Mouse (Mus musculus) gastrocnemius, postnatal 36 days (tissue): ENCODE measurements at regions not wholly inside any gene's neighbourhood (a gene's known extent, or its start where the extent isn't known, plus 50 kb on each side); places are given as distances from the start of the nearest gene placed in this dataset.

Experiments used
- DNase-seq, 2 experiments: peaks; one replicate each; pipeline ENCODE4 v3.0.0; 2022
- intact Hi-C: fragments of 180-260 bp; cut with DNase I; formaldehyde crosslinking; loops from one replicate; pipeline ENCODE4 v1.15.1; 2025

- no peak for DNase-seq
- intact Hi-C loops: no loop called here
These were observed 121.1 kb upstream of the Cdkn3 start for GRCm38 (mm10) chr14:46639116-46639826.

DNA sequence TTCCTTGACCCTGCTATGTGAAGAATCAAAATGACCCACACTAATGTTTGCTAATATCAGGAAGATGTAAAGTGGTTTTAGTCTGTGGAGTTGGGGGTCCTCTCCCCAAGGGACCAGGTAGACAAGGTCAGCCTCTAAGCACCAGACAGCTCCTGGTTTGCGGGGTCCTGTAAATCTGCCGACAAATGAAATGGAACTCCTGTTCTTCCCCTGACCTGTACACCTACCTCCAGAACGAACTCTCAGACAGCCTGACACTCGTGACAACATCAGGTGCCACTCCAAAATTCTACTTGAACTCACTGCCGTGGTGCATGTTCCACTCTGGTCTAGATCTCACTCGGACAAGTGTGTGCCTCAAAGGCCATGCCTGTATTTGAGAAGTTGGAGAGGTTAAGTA lies 121.8 kb upstream of the Cdkn3 start:
- DNase-seq: no peak
- intact Hi-C loops: no loop called here

- intact Hi-C loops: no loop called here
- DNase-seq: no peak
These were observed 123.1 kb upstream of the Cdkn3 start for GRCm38 (mm10) chr14:46637240-46637639.

DNA sequence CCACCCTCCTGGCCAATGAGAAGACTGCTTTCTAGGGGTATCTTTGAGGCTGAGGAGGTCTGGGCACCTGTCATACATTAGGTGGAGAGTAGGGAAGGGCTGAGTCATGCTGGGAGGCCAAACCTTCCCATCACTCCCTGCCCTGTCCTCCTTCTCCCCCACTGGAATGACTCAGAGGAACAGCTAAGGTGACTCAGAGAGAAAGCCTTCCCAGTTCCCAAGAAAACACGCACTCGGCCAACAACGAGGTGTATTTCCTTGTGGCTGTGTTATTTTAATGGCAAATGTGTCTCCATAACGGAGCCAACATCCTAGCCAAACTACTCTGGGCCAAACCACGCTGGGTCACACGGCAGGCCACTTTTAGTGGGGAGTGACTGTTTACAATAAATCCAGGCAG lies 124.0 kb upstream of the Cdkn3 start:
- DNase-seq: peak; percentile 17 to 37
- intact Hi-C loops: no loop called here

DNA sequence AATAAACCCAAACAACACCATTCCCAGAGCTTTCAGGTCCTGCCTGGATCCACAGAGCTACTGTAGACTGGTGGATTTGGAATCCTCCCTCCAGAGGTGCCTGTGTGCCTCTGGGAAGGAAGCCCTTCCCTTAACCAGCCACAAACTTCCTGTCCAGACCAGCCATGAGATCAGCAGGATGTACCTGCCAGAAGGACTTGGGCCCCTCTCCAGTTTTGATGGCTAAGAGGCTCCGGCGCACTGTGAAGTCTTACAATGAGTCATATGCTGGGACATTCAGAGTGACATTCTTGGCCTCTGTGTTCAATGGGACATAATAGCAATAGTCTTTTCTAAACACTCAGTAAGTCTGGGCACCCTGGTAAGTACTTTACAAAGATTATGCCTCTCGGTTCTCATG lies 125.0 kb upstream of the Cdkn3 start:
- intact Hi-C loops: no loop called here
- DNase-seq: peak; percentile 38 to 63

DNA sequence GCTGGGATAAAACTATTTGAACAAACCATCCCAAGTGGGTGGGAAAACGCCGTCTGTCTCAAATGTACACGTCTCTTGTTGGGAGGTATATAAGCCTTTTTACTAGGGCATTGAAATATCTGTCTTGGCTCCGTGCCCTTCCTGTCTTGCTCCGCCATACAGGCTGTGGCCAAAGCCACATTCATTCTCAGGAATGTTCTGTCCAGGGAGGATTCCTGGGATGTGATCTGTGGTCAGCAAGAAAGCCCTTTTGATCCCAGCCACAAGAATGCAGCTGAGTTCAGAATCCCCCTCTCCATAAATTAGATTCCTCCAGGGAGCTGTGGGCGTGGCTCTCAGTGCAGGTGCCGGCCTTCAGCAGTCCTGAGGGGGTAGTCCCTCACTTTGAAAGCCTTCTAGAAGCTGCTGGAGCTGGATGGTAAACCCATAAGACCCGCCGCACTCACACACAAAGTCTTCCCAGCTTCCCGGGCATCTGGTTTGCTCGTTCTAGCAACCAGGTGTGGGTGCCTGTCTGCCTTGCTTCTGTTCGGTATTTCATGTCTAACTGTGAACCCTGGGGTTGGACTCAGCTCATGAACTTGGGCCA lies 125.6 kb upstream of the Cdkn3 start:
- DNase-seq: no peak
- intact Hi-C loops: no loop called here

DNA sequence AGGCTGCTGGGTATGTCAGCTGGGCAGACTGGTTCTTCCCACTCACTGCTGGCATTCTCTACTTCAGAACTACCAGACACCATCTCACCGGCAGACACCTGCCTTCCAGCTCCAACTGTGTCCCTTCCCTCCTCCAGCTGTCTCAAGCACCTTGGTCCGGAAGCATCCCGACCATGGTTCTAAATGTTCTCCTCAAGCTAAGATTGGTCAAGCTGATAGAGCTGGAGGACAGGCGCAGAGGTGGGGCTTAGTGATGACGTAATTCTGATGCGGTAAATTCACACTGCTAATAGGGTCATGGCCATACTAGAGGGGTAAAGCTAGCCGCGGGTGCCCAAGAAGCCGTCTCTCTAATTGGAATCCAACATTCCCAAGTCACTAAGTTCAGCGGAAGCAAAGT lies 126.1 kb upstream of the Cdkn3 start:
- no peak for DNase-seq
- intact Hi-C loops: no loop called here

GRCm38 (mm10) chr14:46627690-46628089 lies 132.7 kb upstream of the Cdkn3 start:
- no peak for DNase-seq
- intact Hi-C loops: no loop called here

DNA sequence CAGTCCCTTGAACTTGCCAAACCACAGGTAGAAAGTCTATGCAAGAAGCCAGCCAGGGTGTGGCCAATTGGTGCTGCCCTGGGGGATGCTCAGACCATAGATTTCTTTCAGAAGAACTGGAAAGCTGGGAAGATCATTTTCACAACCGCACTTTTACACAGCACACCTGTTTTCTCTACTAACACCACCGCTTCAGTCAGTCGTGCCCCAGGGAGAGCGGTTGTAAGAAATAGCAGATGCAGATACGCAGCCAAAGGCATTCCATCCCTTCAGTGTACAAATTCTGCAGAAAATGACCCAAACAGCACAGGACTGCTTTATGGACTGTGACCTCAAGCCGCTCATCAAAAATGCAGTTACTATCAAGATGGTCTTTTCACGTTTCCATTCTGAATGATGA lies 134.6 kb upstream of the Cdkn3 start:
- DNase-seq: no peak
- intact Hi-C loops: no loop called here

- no peak for DNase-seq
- intact Hi-C loops: no loop called here
These were observed 136.7 kb upstream of the Cdkn3 start for GRCm38 (mm10) chr14:46623645-46624044.

- no peak for DNase-seq
- intact Hi-C loops: no loop called here
These were observed 144.3 kb upstream of the Cdkn3 start for GRCm38 (mm10) chr14:46616030-46616429.

- intact Hi-C loops: no loop called here
- no peak for DNase-seq
These were observed 145.4 kb upstream of the Cdkn3 start for GRCm38 (mm10) chr14:46614936-46615335.

DNA sequence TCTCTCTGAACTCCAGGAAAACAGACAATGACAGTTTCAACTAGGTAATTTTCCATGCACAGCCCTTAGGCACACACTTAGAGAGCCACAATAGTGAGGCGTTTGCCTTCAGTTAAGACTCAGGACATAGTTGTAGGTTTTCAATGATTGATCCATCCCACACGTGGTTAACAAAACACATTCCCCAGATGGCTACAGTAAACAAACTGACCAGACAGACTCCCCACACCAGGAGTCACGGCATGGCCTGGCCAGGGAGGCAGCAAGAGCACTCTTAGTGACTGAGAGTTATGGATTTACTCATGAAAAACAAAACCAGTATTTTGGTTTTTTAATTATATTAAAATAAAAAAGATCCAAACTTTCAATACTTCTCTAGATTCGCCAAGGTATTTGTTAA lies 146.6 kb upstream of the Cdkn3 start:
- intact Hi-C loops: no loop called here
- DNase-seq: no peak

- intact Hi-C loops: no loop called here
- no peak for DNase-seq
These were observed 147.1 kb upstream of the Cdkn3 start for GRCm38 (mm10) chr14:46613211-46613610.

GRCm38 (mm10) chr14:46612584-46612983 lies 147.8 kb upstream of the Cdkn3 start:
- intact Hi-C loops: no loop called here
- no peak for DNase-seq

DNA sequence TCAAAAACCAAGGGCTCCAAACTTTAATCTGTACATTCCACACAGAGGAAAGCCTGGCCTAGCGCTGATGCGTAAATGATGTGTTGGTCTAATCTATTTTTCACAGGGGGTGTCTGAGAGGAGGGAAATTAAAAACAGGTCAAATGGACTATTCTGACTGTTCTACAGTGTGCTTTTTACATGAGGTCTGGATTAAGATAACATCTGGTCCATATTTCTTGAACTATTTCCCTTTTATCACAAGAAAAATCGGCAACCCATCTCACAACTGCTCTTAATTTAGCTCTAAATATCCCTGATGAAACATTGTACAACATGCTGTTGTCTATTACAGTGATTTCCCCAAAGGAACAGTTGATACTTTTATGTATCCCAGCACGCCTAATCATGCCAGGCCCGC lies 149.4 kb upstream of the Cdkn3 start:
- no peak for DNase-seq
- intact Hi-C loops: no loop called here

DNA sequence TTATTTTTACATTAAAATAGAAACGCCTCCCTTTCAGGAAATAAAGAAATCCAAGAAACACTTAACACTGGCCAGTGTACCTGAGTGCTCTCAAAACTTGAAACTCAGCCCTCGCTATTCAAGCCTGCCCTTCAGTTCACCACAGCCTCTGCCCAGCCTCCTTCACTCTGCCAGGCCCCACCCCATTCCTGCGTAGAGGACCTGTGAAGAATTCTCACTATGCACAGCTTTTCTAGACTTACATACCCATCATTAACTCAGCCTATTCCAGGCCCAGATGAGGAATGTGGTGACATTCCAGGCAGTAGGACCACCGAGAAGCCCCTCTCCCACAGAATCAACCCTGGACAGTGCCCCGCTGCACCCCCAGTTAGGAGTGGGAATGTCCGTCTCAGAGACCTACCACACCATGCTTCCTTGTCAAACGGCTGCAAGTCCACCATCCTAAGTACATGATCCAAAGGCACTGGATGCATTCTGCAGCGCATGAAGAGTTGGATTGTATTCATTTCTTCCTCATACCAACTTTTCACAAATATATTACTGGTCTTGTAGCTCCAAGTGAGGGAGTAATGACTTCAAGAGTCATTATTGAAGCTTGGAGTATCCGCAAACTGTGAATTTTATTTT lies 150.0 kb upstream of the Cdkn3 start:
- DNase-seq: no peak
- intact Hi-C loops: no loop called here

DNA sequence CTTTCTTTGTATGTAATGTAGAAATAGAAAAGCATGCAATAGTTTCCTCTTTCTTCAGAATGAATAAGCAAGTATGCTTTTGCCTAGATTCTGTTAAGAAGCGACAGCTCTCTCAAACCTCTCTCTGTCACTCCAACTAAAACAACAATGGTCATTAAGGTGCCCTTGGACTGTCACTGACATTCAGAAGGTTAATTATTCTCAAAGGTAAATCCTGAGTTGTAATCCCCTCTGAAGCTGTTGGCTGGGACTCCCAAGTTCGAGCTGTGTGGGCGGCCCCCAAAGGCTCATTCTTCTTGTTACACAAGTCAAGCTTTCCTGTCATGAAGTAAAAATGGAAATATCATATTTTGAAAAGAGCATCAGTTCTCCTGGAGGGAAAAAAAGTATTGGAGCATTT lies 153.6 kb upstream of the Cdkn3 start:
- intact Hi-C loops: no loop called here
- no peak for DNase-seq

DNA sequence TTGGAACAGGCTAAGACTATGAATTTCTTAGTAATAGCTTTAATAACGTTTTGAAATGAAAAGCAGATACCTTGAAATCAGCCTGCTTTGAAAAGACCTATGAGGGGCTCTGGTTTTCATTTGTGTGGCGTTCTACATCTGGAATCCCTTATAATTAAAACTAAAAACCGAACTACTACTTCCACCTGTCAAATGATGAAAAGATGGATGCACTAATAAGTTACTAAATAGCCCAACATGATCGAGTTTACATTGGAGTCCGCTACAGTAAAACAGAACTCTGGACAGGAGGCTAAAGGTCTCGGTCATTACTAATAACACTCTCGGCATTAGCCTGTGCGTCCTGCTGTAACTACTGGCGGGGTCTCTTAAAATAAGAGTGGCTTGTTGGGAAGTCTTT lies 154.3 kb upstream of the Cdkn3 start:
- no peak for DNase-seq
- intact Hi-C loops: no loop called here

- intact Hi-C loops: no loop called here
- no peak for DNase-seq
These were observed 155.3 kb upstream of the Cdkn3 start for GRCm38 (mm10) chr14:46604886-46605531.

DNA sequence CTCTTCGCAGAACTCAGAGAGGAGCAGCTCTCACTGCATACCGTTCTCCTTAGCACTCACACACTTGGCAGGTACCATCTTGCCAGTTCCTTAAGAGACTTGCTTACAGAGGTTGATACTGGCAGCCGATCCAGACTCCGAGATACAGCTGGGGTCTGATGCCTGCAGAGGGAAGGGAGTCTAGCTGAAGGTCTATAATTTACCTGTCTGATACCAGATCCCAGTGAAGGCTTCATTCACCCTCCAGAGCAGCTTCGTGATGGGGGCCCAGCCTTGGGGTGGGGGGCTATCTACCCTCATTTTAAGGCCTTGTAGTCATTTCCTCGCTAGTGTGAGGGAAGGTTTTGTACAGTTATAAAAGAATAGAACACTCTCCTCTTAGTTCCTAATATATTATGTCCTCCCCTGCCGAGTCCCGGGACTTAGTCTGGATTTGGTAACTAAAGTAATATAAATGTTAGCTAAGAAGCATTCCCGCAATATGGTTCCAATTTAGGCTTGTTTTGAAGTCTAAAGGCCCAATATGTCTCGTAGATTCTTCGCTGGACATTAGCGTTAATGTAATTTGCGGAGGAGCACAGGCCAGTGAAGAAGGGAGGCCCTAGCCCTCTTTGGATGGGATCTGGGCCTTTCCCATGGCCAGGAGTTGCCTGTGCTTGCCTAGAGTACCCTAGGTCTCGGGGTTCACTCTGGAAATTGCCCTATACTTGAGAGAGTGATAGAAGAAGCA lies 156.0 kb upstream of the Cdkn3 start:
- intact Hi-C loops: no loop called here
- no peak for DNase-seq
